In genomic region chr2:113674647-113675443, GRCm38 (mm10) we compare ENCODE assay signal across 12 mouse cellular contexts.
DNase-seq lines count a peak whose midpoint lies in the region; ATAC-seq and TF ChIP-seq lines count a peak whose summit lies in the region.
"Had no signal": no experiment of that assay in that cellular context is flagged by ENCODE, and none has a peak within 500 bp of the region (broad histone marks: within the 10 kb centered on the region; RNA-seq: fewer than 3 reads in every experiment).

No protein-coding gene starts in this region.

- no peak for TF ChIP-seq CTCF in embryonic fibroblast, embryonic 13.5 days (IDR thresholded peaks at IDR 0.05; ENCODE audit: borderline replicate concordance, insufficient read depth, low read length)

- WGBS in kidney, embryonic 14.5 days, result 7% methylated on average over 10 of the region's 10 CpGs
- 17% methylated on average over 10 of the region's 10 CpGs for WGBS in limb, embryonic 10.5 days
- WGBS in neural tube, embryonic 13.5 days, result 10% methylated on average over 10 of the region's 10 CpGs

- H3K27ac ChIP-seq in kidney, embryonic 14.5 days (ENCODE audit: low read depth, low read length), result no peak overlapping the region
- peak overlapping the region; percentile 70; the same call in 1 of the 2 replicates for H3K27ac ChIP-seq in embryonic fibroblast, embryonic 13.5 days (ENCODE audit: insufficient read depth, low read length)
- H3K27ac ChIP-seq in limb, embryonic 10.5 days, result peak overlapping the region; percentile 70
- H3K27ac ChIP-seq in neural tube, embryonic 13.5 days (replicated peaks), result peak overlapping the region; percentile 25

- peaks cover 6% of the 10 kb centered on the region; the same call in 1 of the 2 replicates for H3K4me1 ChIP-seq in kidney, embryonic 14.5 days (ENCODE audit: control insufficient read depth, insufficient read depth, low read length)
- no peaks in the 10 kb centered on the region for H3K4me1 ChIP-seq in embryonic fibroblast, embryonic 13.5 days (ENCODE audit: control insufficient read depth, insufficient read depth, low read length)
- peaks cover 27% of the 10 kb centered on the region for H3K4me1 ChIP-seq in limb, embryonic 10.5 days
- peaks cover 14% of the 10 kb centered on the region for H3K4me1 ChIP-seq in neural tube, embryonic 13.5 days (replicated peaks)

- peak; percentile 66; the same call in 1 of the 2 replicates for ATAC-seq in kidney, embryonic 14.5 days (ENCODE audit: low FRiP score, low TSS enrichment)
- ATAC-seq in neural tube, embryonic 13.5 days (ENCODE audit: low read depth), result peak; percentile 85
- no peak for ATAC-seq in monocyte, adult 5-6 weeks (replicated peaks; ENCODE audit: insufficient number of reproducible peaks, low FRiP score, low TSS enrichment, poor library complexity, severe bottlenecking)
- no peak for ATAC-seq in erythroblast, adult 5-6 weeks (replicated peaks; ENCODE audit: low FRiP score, poor library complexity, severe bottlenecking)
- ATAC-seq: CD4-positive, CD25-positive, alpha-beta regulatory T cell, adult 4 months had no signal

- no peak overlapping the region for H3K4me3 ChIP-seq in kidney, embryonic 14.5 days (ENCODE audit: low read length)
- H3K4me3 ChIP-seq in embryonic fibroblast, embryonic 13.5 days (ENCODE audit: insufficient read depth, low read length), result no peak overlapping the region
- H3K4me3 ChIP-seq in limb, embryonic 10.5 days, result no peak overlapping the region
- H3K4me3 ChIP-seq in neural tube, embryonic 13.5 days, result no peak overlapping the region

- no peaks in the 10 kb centered on the region for H3K27me3 ChIP-seq in kidney, embryonic 14.5 days (ENCODE audit: control insufficient read depth, insufficient read depth, low read length)
- no peaks in the 10 kb centered on the region for H3K27me3 ChIP-seq in limb, embryonic 10.5 days (ENCODE audit: low read depth, poor library complexity, severe bottlenecking)
- H3K27me3 ChIP-seq in neural tube, embryonic 13.5 days, result no peaks in the 10 kb centered on the region

- H3K4me2 ChIP-seq in kidney, embryonic 14.5 days (replicated peaks; ENCODE audit: low read depth, low read length), result no peak overlapping the region
- peak overlapping the region; percentile 15; the same call in 1 of the 2 replicates for H3K4me2 ChIP-seq in neural tube, embryonic 13.5 days

- H3K9me3 ChIP-seq in kidney, embryonic 14.5 days (ENCODE audit: control insufficient read depth, low read length), result no peaks in the 10 kb centered on the region
- no peaks in the 10 kb centered on the region for H3K9me3 ChIP-seq in limb, embryonic 10.5 days (replicated peaks)
- no peaks in the 10 kb centered on the region for H3K9me3 ChIP-seq in neural tube, embryonic 13.5 days

- no peak overlapping the region for H3K9ac ChIP-seq in kidney, embryonic 14.5 days (ENCODE audit: low read depth, low read length)
- no peak overlapping the region for H3K9ac ChIP-seq in neural tube, embryonic 13.5 days

- H3K36me3 ChIP-seq in kidney, embryonic 14.5 days (ENCODE audit: control insufficient read depth, insufficient read depth, low read length), result no peaks in the 10 kb centered on the region
- H3K36me3 ChIP-seq in limb, embryonic 10.5 days, result no peaks in the 10 kb centered on the region
- no peaks in the 10 kb centered on the region for H3K36me3 ChIP-seq in neural tube, embryonic 13.5 days

- DNase-seq in kidney, postnatal 10 days, result no peak
- peak; percentile 74 for DNase-seq in limb, embryonic 10.5 days (ENCODE audit: low spot score)
- DNase-seq in heart, adult 8-10 months (ENCODE audit: low spot score), result no peak
- DNase-seq: cerebellum, adult 11-12 months; kidney, adult 18-20 months; left cerebral cortex, postnatal 4 days had no signal

- no peak for TF ChIP-seq POLR2A in embryonic fibroblast, embryonic 13.5 days (IDR thresholded peaks at IDR 0.05; ENCODE audit: low read depth, low read length)

Comparison
In these comparisons a context has a peak if more than half of its experiments do, and no peak if none do; other contexts are left out.
1. ATAC-seq: peak in kidney, embryonic 14.5 days (single experiment) and neural tube, embryonic 13.5 days (single experiment); none in monocyte, adult 5-6 weeks (single experiment) and erythroblast, adult 5-6 weeks (single experiment).